Mouse (Mus musculus): Measurements from ENCODE around the gene Tmtc2.

The Tmtc2 gene

DNA sequence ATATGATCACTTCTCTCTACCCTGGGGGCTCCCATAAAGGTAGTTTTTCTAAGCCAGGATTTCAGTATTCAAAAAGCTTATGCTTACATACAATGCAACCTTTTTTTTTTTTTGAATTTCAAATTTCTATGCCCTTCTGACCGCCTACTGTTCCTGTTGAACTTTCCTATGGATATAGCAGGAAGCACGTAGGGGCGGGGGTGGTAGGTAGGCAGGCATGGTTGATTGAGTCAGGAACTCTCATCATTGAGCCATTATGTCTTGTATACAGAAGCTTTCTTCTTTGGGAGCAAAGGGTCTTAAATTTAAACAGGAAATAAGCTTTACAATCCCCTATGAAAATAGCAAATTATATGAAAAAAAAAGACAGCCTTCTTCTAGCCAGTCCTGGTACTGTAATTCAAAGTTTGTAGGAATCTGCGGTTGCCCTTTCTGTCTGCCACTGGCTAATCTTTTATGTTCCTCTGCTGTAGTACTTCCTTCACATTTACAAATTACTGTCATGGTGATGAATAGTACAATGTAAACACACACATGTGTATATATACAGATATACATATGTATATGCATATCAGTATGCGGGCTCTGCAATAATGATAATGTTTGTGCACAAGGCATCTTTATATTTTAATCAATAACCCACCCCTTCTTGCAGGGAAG, 405.7 kb downstream of the Tmtc2 start:
- DNase-seq (ENCODE audit: low spot score): no peak

GRCm38 (mm10) chr10:105165291-105165690, 409.0 kb downstream of the Tmtc2 start:
- no peak for DNase-seq (ENCODE audit: low spot score)

DNA sequence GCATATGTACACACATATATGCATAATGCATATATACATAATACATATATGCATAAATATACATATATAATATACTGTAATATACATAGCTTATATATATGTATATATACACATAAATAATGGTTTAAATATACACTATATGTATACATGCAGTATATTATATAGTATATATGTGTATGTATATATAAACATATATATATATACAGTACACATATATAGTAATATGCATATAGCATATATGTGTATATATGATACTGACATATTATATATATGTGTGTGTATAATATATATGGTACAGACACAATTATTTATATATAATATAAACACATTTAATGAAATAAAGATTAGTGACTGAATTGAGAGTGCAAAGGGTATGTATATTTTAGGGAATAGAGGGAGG, 420.5 kb downstream of the Tmtc2 start:
- DNase-seq (ENCODE audit: low spot score): no peak

DNA sequence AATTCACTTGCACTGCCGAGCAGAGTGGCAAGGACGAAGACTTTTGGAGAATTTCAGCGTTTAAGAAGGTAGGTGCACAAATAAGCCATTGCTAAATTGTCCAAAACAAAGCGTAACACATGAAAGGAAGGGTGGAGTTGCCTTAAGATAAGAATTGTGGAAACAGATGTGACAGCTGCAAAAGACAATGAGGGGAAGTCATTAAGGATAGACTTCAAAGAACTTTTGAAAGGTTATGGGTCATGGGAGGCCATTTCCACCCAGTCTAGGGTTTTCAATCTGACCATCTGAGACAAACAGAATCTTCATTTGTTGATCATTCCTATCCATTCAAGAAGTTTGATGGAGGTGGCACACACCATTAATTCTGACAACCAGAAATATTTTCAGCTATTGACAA, 429.9 kb downstream of the Tmtc2 start:
- no peak for DNase-seq (ENCODE audit: low spot score)

GRCm38 (mm10) chr10:105142201-105142600, 432.1 kb downstream of the Tmtc2 start:
- no peak for DNase-seq (ENCODE audit: low spot score)
